Mouse (Mus musculus) adrenal gland, postnatal 25 days (tissue): ENCODE results near the gene Gpr107. TPM values are rescaled to one million over a fixed set of nuclear protein-coding genes. Genes with fewer than 3 reads are reported as not detected.
"Not testable (repeated sequence)": the region's sequence is repeated elsewhere in the genome, so short reads cannot be mapped to it uniquely, and the experiment has no call there.

Experiments
- DNase-seq: peaks from one replicate; pipeline ENCODE4 v3.0.0; 2021; ENCODE audit warnings: mixed read lengths
- total RNA-seq: library from RNA; stranded (reverse); gene quantifications from 2 replicates; pipeline ENCODE4 v1.2.3, GENCODE M21; 2021

Gene Gpr107
- total RNA-seq, 1 experiment from 2014 or later, result 63.6 TPM

DNA sequence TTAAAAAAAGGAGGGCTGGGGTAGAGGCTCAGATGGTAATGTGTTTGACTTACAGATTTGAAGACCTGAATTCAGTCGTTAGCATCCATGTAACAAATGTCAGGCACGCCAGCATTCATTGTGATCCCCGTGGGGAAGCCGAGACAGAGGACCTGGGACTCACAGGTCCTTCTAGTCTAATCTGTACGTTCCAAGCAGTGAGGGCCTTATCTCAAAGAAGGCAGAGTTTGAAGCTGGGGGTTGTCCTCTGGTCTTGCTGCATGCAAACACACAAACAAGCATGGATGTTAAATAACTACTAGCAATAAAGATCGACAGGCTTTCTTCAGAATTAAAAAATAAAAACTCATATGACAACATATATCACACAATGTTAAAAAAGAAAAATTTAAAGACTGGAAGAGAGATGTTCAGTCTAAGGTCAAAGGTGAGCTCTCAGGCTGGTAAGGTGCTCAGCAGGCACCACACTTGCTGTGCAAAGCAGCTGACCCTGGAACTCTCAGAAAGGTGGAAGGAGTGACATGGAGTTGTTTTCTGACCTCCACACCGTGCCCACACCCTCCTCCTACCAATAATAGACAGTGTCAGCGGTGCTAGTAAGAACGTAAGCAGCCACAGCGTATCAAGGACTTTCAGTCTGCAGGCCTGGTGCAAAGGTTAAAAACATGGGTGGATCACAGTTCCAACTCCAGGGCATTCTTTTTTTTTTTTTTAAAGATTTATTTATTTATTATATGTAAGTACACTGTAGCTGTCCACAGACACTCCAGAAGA is 8.2 kb downstream of the Gpr107 start:
- DNase-seq, result no peak

DNA sequence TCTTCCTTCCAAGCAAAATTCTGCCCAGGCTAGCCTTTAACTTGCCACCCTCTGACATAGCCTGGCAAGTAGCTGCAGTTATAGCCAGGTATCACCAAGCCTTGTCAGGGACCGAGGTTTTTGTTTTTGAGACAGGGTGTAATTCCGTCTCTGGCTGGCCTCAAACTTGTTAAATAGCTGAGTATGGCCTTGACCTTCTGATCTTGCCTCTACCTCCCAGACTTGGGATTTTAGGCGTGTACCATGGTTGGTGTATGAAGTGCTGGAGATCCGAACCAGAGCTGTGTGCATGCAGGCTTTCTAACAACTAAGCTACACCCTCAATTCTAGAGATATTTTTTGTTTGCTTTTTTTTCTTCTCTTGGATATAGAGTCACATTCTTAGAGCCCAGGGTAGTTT is 9.5 kb downstream of the Gpr107 start:
- no peak for DNase-seq

DNA sequence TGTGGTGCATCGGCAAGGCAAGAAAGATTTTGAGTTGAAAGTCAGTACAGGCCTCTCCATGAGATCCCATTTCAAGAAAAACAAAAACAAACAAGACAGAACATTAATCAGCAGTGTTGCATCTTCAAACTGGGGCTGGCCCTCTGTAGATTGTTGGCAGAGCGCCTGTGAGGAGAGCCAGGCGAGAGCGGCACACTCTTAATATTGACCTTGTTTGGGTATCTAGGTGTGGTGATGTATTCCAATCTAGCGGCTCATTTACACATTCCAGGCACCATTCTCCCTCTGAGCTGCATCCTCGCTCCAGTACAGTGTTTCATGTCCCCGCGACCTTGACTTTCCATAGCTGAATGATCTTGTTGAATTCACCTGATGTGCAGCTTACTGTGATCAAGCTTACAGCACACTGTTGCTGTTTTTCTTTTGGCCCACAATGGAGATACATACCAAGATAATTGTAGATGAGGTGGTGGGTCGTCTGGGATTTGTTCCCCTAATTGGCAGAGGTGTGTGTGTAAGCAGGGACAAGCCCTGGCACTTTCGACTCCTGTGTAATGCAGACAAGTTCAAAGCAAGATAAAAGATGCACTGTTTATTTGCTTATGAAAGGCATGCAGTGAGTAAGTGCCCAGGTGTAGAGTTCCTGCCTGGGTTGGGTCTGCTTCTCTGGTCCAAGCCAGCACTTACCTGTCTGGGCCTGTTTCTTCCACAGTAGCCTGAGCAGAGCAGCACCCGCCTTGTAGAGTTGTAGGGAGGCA is 11.4 kb downstream of the Gpr107 start:
- no peak for DNase-seq

DNA sequence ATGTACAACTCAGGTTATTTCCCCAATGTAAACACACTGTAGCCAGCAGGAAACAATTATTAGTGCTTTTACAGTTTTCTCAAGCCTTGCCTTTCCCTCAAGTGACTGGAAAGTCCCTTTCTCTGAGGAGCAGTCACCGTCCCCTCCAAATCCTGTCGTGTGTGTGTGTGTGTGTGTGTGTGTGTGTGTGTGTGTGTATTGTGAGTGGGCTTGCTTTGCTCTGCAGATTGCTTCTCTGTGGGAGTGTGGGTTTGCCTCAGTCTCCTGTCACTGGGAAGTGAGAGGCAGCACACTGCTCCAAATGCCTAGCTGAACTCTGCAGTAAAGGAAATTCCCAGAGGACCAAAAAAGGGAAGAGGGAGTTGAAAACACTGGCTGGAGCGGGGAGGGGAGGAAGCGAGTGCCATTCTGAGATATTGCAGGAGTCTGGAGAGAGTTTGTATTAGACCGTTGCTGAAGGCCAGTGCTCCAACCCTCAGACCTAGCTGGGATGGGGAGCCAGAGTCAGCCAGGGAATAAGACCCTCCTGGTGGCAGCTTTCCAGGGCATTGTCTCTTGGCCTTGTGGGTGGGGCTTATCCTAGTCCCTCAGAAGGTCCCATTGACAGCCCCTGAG is 12.8 kb downstream of the Gpr107 start:
- peak; percentile 37 for DNase-seq

DNA sequence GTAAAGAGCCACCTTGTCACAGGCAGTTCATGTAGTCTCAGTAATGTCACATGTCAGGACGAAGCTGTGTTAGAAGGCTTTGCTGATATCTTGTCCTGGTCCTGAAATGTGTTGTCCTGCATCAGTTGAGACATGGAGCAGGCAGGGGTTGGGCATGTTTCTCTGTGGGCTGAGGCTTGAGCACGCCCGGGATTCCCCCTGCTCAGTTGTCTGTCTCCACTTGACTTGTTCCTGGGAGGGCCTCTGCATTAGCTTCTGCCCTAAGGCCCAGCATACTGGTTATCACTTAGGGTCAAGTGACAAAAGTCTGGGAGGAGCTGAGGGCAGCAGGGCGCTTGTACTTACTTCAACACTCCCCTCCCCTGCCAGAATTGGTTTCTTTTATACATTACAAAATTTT is 13.4 kb downstream of the Gpr107 start:
- DNase-seq, result no peak

DNA sequence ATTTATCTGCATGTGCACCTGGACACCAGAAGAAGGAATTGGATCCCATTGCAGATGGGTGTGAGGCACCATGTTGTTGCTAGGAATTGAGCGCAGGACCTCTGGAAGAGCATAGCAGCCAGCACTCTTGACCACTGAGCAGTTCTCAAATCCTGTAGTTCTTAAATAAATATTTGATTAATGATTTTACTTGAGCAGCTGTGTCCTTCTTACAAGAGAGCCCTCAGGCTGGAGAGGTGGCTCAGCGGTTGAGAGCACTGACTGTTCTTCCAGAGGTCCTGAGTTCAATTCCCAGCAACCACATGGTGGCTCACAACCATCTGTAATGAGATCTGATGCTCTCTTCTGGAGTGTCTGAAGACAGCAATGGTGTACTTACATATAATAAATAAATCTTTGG is 15.5 kb downstream of the Gpr107 start:
- DNase-seq, result not testable (repeated sequence)

DNA sequence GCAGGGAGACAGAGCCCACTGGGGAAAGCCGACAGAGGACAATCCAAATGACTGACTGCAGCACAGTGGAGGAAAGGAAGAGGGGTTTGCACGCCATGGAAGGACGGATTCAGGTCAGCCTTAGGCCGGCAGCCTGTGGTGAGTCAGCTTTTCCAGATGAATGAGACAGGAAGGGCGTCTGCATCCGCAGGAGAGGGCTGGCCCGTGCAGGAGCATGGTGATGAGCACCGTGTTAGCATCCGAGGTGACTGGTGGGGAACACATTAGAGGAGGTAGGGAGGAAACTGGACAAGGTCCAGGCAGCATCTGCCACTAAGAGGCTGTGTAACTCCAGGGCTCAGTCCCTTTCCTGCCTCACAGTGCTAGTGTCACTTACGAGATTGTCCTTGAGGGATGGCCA is 16.9 kb downstream of the Gpr107 start:
- DNase-seq, result peak; percentile 55

DNA sequence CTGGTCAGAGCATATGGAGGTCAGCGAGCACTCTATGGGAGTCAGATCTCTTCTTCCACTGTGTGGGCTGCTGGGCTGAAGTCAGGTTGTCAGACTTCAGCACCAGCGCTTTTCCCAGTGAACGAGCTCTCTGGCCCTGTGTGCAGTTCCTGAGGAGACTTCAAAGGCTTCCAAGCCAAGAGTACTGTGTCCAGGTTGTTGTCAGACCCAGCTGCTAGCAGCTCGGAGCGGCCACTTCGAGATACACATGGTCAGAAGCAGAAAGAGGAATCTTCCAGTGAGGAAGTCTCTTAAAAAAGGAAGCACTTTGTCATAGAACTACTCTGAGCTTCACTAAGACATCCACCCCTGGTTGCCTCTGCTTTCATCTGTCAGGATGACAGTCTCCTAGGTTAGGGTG is 18.0 kb downstream of the Gpr107 start:
- no peak for DNase-seq

DNA sequence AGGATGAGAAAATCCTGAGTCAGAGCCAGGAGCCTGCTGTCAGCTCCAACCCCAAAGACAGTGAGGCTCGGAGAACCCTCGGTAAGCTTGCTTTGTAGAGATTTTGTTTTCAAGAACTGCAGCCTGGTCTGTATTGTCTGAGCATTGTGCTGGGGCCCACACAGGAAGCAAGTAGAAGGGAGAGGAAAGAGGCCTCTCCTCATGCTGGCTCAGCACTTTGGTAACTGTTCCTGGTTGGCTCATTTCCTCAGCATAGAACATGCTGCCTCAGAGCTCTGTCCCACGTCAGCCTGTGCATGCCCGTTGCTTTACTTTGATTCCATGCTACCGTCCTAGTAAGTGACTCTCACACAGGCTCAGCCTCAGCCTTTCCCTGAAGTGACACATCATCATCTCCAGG is 19.9 kb downstream of the Gpr107 start:
- no peak for DNase-seq

DNA sequence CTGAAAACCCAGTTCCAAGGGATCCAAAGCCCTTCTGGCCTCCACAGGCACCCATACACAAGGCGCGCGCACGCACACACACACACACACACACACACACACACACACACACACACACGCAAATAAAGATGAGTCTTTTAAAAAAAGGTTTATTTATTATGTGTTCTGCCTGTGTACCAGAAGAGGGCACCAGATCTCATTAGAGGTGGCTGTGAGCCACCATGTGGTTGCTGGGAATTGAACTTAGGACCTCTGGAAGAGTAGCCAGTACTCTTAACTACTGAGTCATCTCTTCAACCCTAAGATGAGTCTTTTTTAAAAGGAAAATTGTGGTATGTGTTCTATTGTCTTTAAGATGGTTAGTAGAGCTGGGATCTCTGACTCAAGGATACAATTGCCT is 20.4 kb downstream of the Gpr107 start:
- no peak for DNase-seq

DNA sequence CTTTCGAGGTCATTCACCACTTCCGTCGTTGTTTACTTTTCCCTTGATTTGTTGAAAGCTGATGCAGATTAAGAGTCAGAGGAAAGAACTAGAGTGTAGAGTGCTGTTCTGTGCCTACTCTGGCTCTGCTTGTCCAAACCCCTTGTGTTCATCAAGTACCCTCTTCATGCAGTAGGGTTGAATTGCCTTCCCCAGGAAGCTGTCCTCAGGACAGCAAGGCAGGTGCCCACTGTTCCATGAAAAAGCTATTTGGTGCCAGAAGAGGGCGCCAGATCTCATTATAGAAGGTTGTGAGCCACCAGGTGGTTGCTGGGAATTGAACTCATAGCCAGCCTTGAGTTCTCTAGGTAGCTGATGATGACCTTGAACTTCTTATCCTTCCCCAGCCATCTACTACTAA is 21.2 kb downstream of the Gpr107 start:
- DNase-seq, result no peak

DNA sequence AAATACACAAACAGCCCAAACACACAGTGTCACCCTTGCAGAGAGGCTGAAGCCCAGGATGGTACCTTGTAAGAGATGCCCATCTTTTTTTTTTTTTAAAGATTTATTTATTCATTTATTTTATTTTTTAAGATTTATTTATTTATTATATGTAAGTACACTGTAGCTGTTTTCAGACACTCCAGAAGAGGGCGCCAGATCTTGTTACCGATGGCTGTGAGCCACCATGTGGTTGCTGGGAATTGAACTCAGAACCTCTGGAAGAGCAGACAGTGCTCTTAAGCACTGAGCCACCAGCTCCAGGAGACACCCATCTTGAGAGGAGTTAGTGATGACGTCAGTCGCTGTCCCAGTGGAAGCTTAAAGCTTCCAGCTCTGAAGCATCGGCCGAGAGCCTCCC is 26.5 kb downstream of the Gpr107 start:
- peak; percentile 32 for DNase-seq

DNA sequence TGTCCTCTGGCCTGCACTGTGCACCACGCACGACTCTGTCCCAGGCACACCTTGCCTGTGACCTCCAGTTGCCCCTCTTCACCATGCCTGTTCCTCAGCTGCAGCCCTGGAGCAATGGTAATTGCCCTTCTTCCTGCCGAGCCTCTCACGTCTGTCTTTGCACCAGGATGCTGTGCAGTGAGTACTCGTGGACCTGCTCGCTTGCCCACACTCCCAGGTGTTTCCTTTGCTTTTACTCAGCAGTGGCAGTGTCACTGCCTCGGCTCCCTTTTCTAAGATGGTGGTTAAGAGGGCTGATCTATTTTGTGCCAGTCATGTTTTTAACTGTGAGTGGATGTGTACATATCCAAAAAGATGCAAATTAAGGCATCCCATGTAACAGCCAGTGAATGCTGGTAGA is 27.4 kb downstream of the Gpr107 start:
- no peak for DNase-seq

DNA sequence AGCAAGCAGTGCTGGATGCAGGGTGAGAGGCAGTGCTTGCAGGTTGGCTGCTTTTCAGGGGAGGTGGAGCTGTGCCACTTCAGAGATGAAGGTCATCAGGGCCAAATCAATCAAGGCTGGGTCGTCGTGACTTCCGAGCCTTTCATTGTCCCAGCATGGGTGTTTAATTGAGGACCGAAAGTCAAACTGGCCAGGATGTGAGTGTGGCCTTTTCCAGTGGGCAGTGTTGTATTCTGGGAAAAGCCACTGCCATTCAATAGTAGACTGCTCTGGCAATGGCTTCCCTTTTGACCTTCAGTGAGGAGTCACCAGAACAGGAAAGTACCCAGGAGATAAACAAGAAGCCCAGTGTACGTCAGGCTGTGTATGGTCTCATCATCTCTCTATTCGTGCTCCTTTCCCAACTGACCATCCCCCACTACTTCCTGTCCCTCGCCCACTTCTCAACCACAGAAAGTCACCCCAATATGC is 28.0 kb downstream of the Gpr107 start:
- peak; percentile 59 for DNase-seq

DNA sequence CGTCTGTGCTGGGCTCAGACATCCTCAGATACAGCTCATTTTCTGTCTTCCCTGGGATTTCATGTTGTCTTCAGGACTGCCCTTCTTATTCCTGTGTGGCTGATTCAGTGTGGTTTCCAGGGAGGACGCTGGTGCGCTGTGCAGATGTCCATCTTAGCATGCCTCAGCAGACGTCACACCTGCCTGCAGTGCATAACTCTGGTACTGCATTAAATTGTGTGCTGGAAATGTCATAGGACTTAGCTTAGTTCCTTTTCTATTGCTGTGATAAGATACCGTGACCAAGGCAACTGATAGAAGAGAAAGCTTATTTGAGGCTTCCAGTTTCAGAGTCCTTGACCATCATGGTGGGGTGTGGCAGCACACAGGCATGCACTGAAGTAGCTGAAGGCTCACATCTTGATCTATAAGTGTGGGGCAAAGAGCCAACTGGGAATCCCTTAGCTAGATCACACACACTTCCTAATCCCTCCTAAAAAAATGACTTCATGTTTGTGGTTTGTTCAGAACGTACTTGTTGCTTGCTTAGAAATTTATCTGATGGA is 30.7 kb downstream of the Gpr107 start:
- DNase-seq, result no peak

DNA sequence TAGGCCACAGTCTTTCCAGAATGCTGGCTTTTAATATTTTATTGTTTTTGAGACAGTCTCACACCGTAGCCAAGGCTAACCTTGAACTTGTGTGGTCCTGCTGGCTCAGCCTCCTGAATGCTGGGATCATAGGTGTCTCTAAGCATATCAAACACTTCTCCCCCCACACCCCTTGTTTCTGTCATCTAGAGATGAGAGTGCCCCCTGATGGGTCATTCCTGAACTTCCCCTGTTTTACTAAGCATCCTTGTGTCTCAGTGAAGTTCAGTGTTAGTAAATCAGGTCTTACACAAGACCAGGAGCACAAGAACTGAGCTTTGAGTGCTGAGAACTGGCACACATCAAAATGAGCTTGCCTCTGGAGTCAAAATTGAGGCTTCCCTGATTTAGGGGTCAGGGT is 31.7 kb downstream of the Gpr107 start:
- DNase-seq, result no peak

DNA sequence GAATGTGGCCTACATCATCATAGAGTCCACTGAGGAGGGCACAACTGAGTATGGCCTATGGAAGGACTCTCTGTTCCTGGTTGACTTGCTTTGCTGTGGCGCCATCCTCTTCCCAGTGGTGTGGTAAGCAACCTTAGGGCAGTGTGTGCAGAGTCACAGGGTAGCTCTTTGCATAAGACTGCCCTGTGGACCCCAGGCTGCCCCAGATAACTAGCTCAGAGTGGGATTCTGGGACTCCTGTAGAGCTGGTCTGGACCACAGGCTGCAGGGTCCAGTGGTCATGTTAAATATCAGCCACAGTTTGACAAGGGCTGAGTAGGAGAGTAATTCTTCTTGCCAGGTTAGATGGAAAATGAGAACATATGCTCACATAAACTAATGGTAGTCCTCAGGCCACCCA is 36.6 kb downstream of the Gpr107 start:
- DNase-seq, result no peak

DNA sequence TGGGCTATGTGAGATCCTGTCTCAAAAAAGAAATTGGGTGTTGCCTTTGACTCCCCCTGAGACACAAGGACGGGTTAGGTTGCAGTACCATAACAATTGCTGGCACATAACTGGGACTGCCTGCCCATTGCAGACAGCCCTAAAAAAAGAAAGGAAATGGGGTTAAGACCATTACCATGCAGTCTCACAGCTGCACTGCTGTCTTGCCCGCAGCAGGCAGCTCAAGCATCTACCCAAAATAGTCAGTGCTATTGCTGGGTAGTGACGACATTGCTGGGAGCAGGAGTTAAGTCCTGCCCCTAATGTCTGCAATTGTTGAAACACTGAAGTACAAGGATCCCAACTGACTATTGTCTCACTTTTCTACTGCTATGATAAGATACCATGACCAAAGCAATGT is 37.5 kb downstream of the Gpr107 start:
- DNase-seq, result no peak

DNA sequence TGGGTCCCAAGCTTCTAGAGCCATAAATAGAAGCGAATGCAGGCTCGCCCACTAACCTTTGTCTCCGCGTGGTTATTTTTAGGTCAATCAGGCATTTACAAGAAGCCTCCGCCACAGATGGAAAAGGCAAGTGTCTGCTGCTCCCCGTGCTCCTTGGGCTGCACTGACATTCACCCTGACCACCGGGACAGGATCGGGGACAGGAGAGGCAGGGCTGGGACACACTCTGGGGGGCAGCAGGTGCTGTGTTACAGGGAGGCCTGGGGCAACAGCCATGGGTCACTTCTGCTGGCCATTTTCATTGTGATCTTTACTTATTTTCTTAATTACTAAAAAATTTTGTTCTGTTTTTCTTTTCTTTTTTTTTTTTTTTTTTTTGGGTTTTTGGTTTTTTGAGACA is 39.6 kb downstream of the Gpr107 start:
- no peak for DNase-seq

DNA sequence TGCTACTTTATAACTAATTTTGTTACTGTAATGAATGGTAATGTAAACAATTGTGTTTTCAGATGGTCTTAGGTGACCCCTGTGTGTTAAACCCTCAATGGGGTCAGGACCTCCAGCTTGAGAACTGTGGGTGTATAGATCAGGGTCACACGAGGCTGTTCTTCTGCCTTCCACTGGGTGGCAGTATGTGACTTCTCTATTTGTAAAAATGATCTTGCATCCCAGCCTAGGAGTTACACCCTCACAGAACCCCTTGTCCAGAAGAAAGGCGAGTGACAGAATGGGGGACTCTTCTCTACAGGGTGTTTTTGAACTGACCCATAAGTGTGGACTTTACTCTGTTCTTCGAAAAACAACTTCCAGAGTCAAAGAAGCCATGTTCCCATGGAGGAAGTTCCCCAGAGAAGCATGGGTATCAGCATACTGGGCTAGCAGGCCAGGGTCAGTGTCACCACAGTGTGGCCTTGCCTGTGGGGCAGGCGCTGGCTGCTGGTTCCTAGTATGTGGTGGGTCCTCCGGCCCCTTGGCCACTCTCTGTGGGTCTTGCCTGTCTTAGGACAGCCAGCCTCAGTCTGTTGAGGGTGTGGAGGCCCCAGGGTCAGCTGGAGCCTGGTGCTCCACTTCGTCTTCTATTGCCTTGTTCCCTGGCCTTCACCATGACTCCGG is 42.4 kb downstream of the Gpr107 start:
- no peak for DNase-seq

DNA sequence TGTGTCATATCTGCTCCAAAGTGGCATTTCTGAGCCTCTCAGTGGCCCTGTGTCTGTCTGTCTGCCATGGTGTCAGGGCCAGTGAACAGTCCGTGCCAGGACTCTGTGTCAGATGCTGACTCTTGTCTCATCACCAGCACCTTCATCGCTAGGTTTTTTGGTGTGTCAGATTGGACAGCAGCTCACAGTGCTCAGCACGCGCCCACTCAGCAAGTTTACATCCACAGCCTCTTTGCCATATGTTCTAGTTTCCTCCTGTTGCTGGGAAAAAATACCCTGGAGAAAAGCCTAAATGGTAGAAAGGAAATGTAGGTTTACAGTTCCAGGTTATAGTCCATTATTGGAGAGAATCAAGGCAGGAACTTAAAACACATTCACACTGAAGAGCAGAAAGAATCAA is 46.5 kb downstream of the Gpr107 start:
- no peak for DNase-seq

DNA sequence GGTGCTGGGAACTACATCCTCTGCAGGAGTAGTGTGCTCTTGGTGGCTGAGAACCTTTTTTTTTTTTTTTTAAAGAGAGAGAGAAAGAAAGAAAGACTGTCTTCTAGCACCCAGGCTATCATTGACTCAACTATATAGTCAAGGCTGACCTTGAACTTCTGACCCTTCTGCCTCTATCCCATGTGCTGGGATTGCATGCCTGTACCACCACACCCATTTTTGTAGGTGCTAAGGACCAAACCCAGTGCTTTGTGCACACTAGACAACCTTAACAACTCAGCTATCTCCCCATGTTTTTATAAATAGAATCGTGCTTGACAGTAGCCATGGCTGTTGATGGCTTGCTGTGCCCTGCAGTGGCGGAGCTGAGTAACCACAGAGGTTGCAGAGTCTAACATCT is 47.9 kb downstream of the Gpr107 start:
- DNase-seq, result no peak

DNA sequence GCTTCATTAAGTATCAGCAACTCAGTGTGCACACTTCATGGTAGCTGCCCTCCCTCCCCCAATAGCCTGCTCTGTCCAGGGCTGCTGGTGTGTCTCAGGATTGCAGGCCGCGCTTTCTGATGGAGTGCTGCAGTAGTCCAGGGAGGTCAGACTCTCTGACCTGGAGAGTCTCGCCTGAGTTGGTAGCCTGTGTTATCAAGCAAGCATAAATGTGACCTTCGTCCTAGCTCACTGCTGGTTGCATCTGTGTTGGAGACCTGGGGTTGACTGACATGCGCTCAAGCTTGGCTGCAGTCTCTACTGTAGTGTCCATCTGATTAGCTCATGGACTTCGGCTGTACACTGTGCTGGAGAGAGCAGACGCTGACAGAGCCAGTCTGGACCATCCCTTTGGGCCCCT is 49.7 kb downstream of the Gpr107 start:
- DNase-seq, result no peak
